Mouse (Mus musculus) midbrain, embryonic 11.5 days (tissue): ENCODE results near the gene Slc7a15. TPM values are rescaled to one million over a fixed set of nuclear protein-coding genes. Genes with fewer than 3 reads are reported as not detected.

Experiments
- ATAC-seq: fragments of 200-750 bp; cut with Nextera tagmentation; 2 replicates; pipeline ENCODE4 v1.8.0; 2017; ENCODE audit warnings: moderate TSS enrichment, moderate library complexity; ENCODE audit not compliant: low FRiP score
- DNase-seq: peaks from one replicate; pipeline ENCODE4 v3.0.0; 2015; ENCODE audit warnings: low spot score; ENCODE audit errors: missing footprints
- H3K27ac ChIP-seq: fragments of 300-500 bp; sonication (generic); 2 replicates; pipeline ENCODE4 v1.5.1; 2014; ENCODE audit warnings: low read depth, low read length
- H3K27me3 ChIP-seq: fragments of 300-500 bp; sonication (generic); 2 replicates; pipeline ENCODE4 v1.6.1; 2014; ENCODE audit warnings: mild to moderate bottlenecking, low read length, moderate library complexity, mixed read lengths; ENCODE audit not compliant: control insufficient read depth, insufficient read depth
- H3K36me3 ChIP-seq: fragments of 300-500 bp; sonication (generic); 2 replicates; pipeline ENCODE4 v1.6.1; 2014; ENCODE audit warnings: mild to moderate bottlenecking, low read length, moderate library complexity, mixed read lengths; ENCODE audit not compliant: control insufficient read depth, insufficient read depth
- H3K4me1 ChIP-seq: fragments of 300-500 bp; sonication (generic); 2 replicates; pipeline ENCODE4 v1.6.1; 2014; ENCODE audit warnings: low read length; ENCODE audit not compliant: control insufficient read depth, insufficient read depth
- H3K4me2 ChIP-seq: fragments of 300-500 bp; sonication (generic); 2 replicates; pipeline ENCODE4 v1.6.1; 2014; ENCODE audit warnings: mild to moderate bottlenecking, moderate library complexity
- H3K4me3 ChIP-seq: fragments of 300-500 bp; sonication (generic); 2 replicates; pipeline ENCODE4 v1.5.1; 2014; ENCODE audit warnings: low read depth, low read length
- H3K9ac ChIP-seq: fragments of 300-500 bp; sonication (generic); 2 replicates; pipeline ENCODE4 v1.6.1; 2014; ENCODE audit warnings: low read length
- H3K9me3 ChIP-seq: fragments of 300-500 bp; sonication (generic); 2 replicates; pipeline ENCODE4 v1.6.1; 2016; ENCODE audit warnings: low read length; ENCODE audit not compliant: control insufficient read depth
- WGBS: fragments of 180-500 bp; shearing (Covaris S2); extraction: QIAGEN DNeasy Blood & Tissue Kit; methylation state at CpG from one replicate; pipeline ENCODE4 v1.1.7; 2014; 5-methylcytosine and 5-hydroxymethylcytosine counted together
- polyA plus RNA-seq: library from polyadenylated mRNA; unstranded; fragments of >200 nt; fragmentation: Nextera tagmentation; extraction: Ambion mirVana; gene quantifications from 2 replicates; pipeline ENCODE4 v1.2.1, GENCODE M21; 2014

Slc7a15 gene
- polyA plus RNA-seq, 1 experiment from 2014 or later = not detected

GRCm38 (mm10) chr12:8545066-8545610 lies 53.7 kb downstream of the Slc7a15 start:
- Histone ChIP-seq H3K4me3 (no peak overlapping the region), H3K36me3 (no peaks in the 10 kb centered on the region), H3K9me3 (no peaks in the 10 kb centered on the region), H3K27me3 (no peaks in the 10 kb centered on the region), H3K4me1 (no peaks in the 10 kb centered on the region), H3K9ac (no peak overlapping the region), H3K27ac (no peak overlapping the region), H3K4me2 (no peak overlapping the region)
- ATAC-seq = no peak
- no peak for DNase-seq
- 86% methylated on average over 5 of the region's 5 CpGs for WGBS

GRCm38 (mm10) chr12:8542371-8542770 lies 56.5 kb downstream of the Slc7a15 start:
- Histone ChIP-seq H3K9me3 (no peaks in the 10 kb centered on the region), H3K9ac (no peak overlapping the region), H3K4me2 (no peak overlapping the region), H3K27ac (no peak overlapping the region), H3K4me1 (no peaks in the 10 kb centered on the region), H3K27me3 (no peaks in the 10 kb centered on the region), H3K36me3 (no peaks in the 10 kb centered on the region), H3K4me3 (no peak overlapping the region)
- 86% methylated on average over 4 of the region's 4 CpGs for WGBS
- ATAC-seq = no peak
- no peak for DNase-seq

GRCm38 (mm10) chr12:8539471-8539870 lies 59.4 kb downstream of the Slc7a15 start:
- H3K9me3 ChIP-seq = no peaks in the 10 kb centered on the region

GRCm38 (mm10) chr12:8537291-8537690 lies 61.6 kb downstream of the Slc7a15 start:
- H3K4me2 ChIP-seq = no peak overlapping the region
- no peak overlapping the region for H3K27ac ChIP-seq
- 93% methylated on average over 5 of the region's 5 CpGs for WGBS
- ATAC-seq (no peak), DNase-seq (no peak)
- no peaks in the 10 kb centered on the region for H3K27me3 ChIP-seq
- H3K9ac ChIP-seq = no peak overlapping the region
- no peaks in the 10 kb centered on the region for H3K4me1 ChIP-seq
- no peaks in the 10 kb centered on the region for H3K36me3 ChIP-seq
- no peak overlapping the region for H3K4me3 ChIP-seq
- no peaks in the 10 kb centered on the region for H3K9me3 ChIP-seq

More at GRCm38 (mm10) chr12:8539471-8539870, 59.4 kb downstream of the Slc7a15 start:
- no peaks in the 10 kb centered on the region for H3K27me3 ChIP-seq
- H3K4me1 ChIP-seq = no peaks in the 10 kb centered on the region
- ATAC-seq = no peak
- no peak overlapping the region for H3K4me2 ChIP-seq
- no peak overlapping the region for H3K27ac ChIP-seq
- WGBS = 90% methylated on average over 13 of the region's 13 CpGs
- H3K4me3 ChIP-seq = no peak overlapping the region
- no peaks in the 10 kb centered on the region for H3K36me3 ChIP-seq
- H3K9ac ChIP-seq = no peak overlapping the region
- DNase-seq = no peak

GRCm38 (mm10) chr12:8536221-8536965 lies 62.5 kb downstream of the Slc7a15 start:
- Histone ChIP-seq H3K9me3 (no peaks in the 10 kb centered on the region), H3K27ac (no peak overlapping the region), H3K27me3 (no peaks in the 10 kb centered on the region), H3K4me2 (no peak overlapping the region), H3K4me3 (no peak overlapping the region), H3K4me1 (no peaks in the 10 kb centered on the region), H3K9ac (no peak overlapping the region), H3K36me3 (no peaks in the 10 kb centered on the region)
- 82% methylated on average over 9 of the region's 9 CpGs for WGBS
- no peak for ATAC-seq
- DNase-seq = no peak

- 79% methylated on average over 7 of the region's 7 CpGs for WGBS
- no peak overlapping the region for H3K4me3 ChIP-seq
- H3K27me3 ChIP-seq = no peaks in the 10 kb centered on the region
- no peaks in the 10 kb centered on the region for H3K36me3 ChIP-seq
- DNase-seq = no peak
- no peak overlapping the region for H3K4me2 ChIP-seq
- H3K27ac ChIP-seq = no peak overlapping the region
- ATAC-seq = no peak
- H3K4me1 ChIP-seq = no peaks in the 10 kb centered on the region
- H3K9ac ChIP-seq = no peak overlapping the region
- no peaks in the 10 kb centered on the region for H3K9me3 ChIP-seq
Observed at GRCm38 (mm10) chr12:8535596-8535995, 63.3 kb downstream of the Slc7a15 start.

- 91% methylated on average over 1 of the region's 1 CpGs for WGBS
- H3K36me3 ChIP-seq = no peaks in the 10 kb centered on the region
- no peak overlapping the region for H3K27ac ChIP-seq
- DNase-seq (no peak), ATAC-seq (no peak)
- H3K4me2 ChIP-seq = no peak overlapping the region
- no peaks in the 10 kb centered on the region for H3K27me3 ChIP-seq
- H3K9ac ChIP-seq = no peak overlapping the region
- no peaks in the 10 kb centered on the region for H3K4me1 ChIP-seq
- H3K4me3 ChIP-seq = no peak overlapping the region
- no peaks in the 10 kb centered on the region for H3K9me3 ChIP-seq
Observed at GRCm38 (mm10) chr12:8534915-8535314, 64.0 kb downstream of the Slc7a15 start.

GRCm38 (mm10) chr12:8527770-8528169 lies 71.1 kb downstream of the Slc7a15 start:
- H3K9ac ChIP-seq = no peak overlapping the region
- WGBS = 82% methylated on average over 5 of the region's 5 CpGs
- ATAC-seq = no peak

GRCm38 (mm10) chr12:8527175-8527574 lies 71.7 kb downstream of the Slc7a15 start:
- Histone ChIP-seq H3K4me3 (no peak overlapping the region), H3K9me3 (no peaks in the 10 kb centered on the region), H3K27me3 (no peaks in the 10 kb centered on the region), H3K4me1 (no peaks in the 10 kb centered on the region), H3K36me3 (no peaks in the 10 kb centered on the region), H3K27ac (no peak overlapping the region), H3K4me2 (no peak overlapping the region), H3K9ac (no peak overlapping the region)
- ATAC-seq (no peak), DNase-seq (no peak)
- WGBS = 67% methylated on average over 1 of the region's 1 CpGs

More at GRCm38 (mm10) chr12:8527770-8528169, 71.1 kb downstream of the Slc7a15 start:
- no peak for DNase-seq
- Histone ChIP-seq H3K27me3 (no peaks in the 10 kb centered on the region), H3K36me3 (no peaks in the 10 kb centered on the region), H3K4me2 (no peak overlapping the region), H3K9me3 (no peaks in the 10 kb centered on the region), H3K4me1 (no peaks in the 10 kb centered on the region), H3K27ac (no peak overlapping the region), H3K4me3 (no peak overlapping the region)
